Mouse (Mus musculus): ENCODE measurements around the gene Ptger3. TPM values are rescaled to one million over a fixed set of nuclear protein-coding genes. Genes with fewer than 3 reads are reported as not detected.

Gene Ptger3
- polyA plus RNA-seq, 1 experiment from 2014 or later: 4.1 TPM

- Histone ChIP-seq H3K9me3 (ENCODE audit: control insufficient read depth, low read length) (no peaks in the 10 kb centered on the region), H3K4me1 (ENCODE audit: control insufficient read depth, insufficient read depth, low read length) (no peaks in the 10 kb centered on the region), H3K27me3 (ENCODE audit: control insufficient read depth, insufficient read depth, low read length) (no peaks in the 10 kb centered on the region), H3K36me3 (ENCODE audit: control insufficient read depth, insufficient read depth, low read length) (no peaks in the 10 kb centered on the region), H3K27ac (ENCODE audit: low read depth, low read length) (no peak overlapping the region), H3K9ac (ENCODE audit: low read depth, low read length) (no peak overlapping the region), H3K4me2 (replicated peaks; ENCODE audit: low read depth, low read length) (no peak overlapping the region), H3K4me3 (ENCODE audit: low read length) (no peak overlapping the region)
- no peak for ATAC-seq (ENCODE audit: low FRiP score, low TSS enrichment)
- 61% methylated on average over 3 of the region's 3 CpGs for WGBS
These were observed 60.7 kb downstream of the Ptger3 start for GRCm38 (mm10) chr3:157627407-157627806.

GRCm38 (mm10) chr3:157630671-157631070 is 64.0 kb downstream of the Ptger3 start:
- Histone ChIP-seq H3K9me3 (ENCODE audit: control insufficient read depth, low read length) (no peaks in the 10 kb centered on the region), H3K36me3 (ENCODE audit: control insufficient read depth, insufficient read depth, low read length) (no peaks in the 10 kb centered on the region), H3K4me2 (replicated peaks; ENCODE audit: low read depth, low read length) (no peak overlapping the region), H3K27me3 (ENCODE audit: control insufficient read depth, insufficient read depth, low read length) (no peaks in the 10 kb centered on the region), H3K9ac (ENCODE audit: low read depth, low read length) (no peak overlapping the region), H3K4me3 (ENCODE audit: low read length) (no peak overlapping the region), H3K4me1 (ENCODE audit: control insufficient read depth, insufficient read depth, low read length) (no peaks in the 10 kb centered on the region), H3K27ac (ENCODE audit: low read depth, low read length) (no peak overlapping the region)
- WGBS: 52% methylated on average over 5 of the region's 5 CpGs
- ATAC-seq (ENCODE audit: low FRiP score, low TSS enrichment): no peak

GRCm38 (mm10) chr3:157631383-157631782 is 64.7 kb downstream of the Ptger3 start:
- Histone ChIP-seq H3K27ac (ENCODE audit: low read depth, low read length) (no peak overlapping the region), H3K9me3 (ENCODE audit: control insufficient read depth, low read length) (no peaks in the 10 kb centered on the region), H3K4me1 (ENCODE audit: control insufficient read depth, insufficient read depth, low read length) (no peaks in the 10 kb centered on the region), H3K27me3 (ENCODE audit: control insufficient read depth, insufficient read depth, low read length) (no peaks in the 10 kb centered on the region), H3K9ac (ENCODE audit: low read depth, low read length) (no peak overlapping the region), H3K4me2 (replicated peaks; ENCODE audit: low read depth, low read length) (no peak overlapping the region), H3K4me3 (ENCODE audit: low read length) (no peak overlapping the region), H3K36me3 (ENCODE audit: control insufficient read depth, insufficient read depth, low read length) (no peaks in the 10 kb centered on the region)
- ATAC-seq (ENCODE audit: low FRiP score, low TSS enrichment): no peak
- 62% methylated on average over 2 of the region's 2 CpGs for WGBS

- Histone ChIP-seq H3K9me3 (ENCODE audit: control insufficient read depth, low read length) (no peaks in the 10 kb centered on the region), H3K4me2 (replicated peaks; ENCODE audit: low read depth, low read length) (no peak overlapping the region), H3K4me1 (ENCODE audit: control insufficient read depth, insufficient read depth, low read length) (no peaks in the 10 kb centered on the region), H3K27ac (ENCODE audit: low read depth, low read length) (no peak overlapping the region), H3K36me3 (ENCODE audit: control insufficient read depth, insufficient read depth, low read length) (no peaks in the 10 kb centered on the region), H3K27me3 (ENCODE audit: control insufficient read depth, insufficient read depth, low read length) (no peaks in the 10 kb centered on the region), H3K9ac (ENCODE audit: low read depth, low read length) (no peak overlapping the region), H3K4me3 (ENCODE audit: low read length) (no peak overlapping the region)
- ATAC-seq (ENCODE audit: low FRiP score, low TSS enrichment): no peak
- 81% methylated on average over 3 of the region's 3 CpGs for WGBS
These were observed 67.7 kb downstream of the Ptger3 start for GRCm38 (mm10) chr3:157634431-157634830.

- WGBS: 88% methylated on average over 4 of the region's 4 CpGs
- no peaks in the 10 kb centered on the region for H3K9me3 ChIP-seq (ENCODE audit: control insufficient read depth, low read length)
- H3K27me3 ChIP-seq (ENCODE audit: control insufficient read depth, insufficient read depth, low read length): no peaks in the 10 kb centered on the region
- no peaks in the 10 kb centered on the region for H3K36me3 ChIP-seq (ENCODE audit: control insufficient read depth, insufficient read depth, low read length)
- no peaks in the 10 kb centered on the region for H3K4me1 ChIP-seq (ENCODE audit: control insufficient read depth, insufficient read depth, low read length)
- H3K27ac ChIP-seq (ENCODE audit: low read depth, low read length): no peak overlapping the region
- no peak overlapping the region for H3K4me2 ChIP-seq (replicated peaks; ENCODE audit: low read depth, low read length)
- no peak for ATAC-seq (ENCODE audit: low FRiP score, low TSS enrichment)
- H3K4me3 ChIP-seq (ENCODE audit: low read length): no peak overlapping the region
- no peak overlapping the region for H3K9ac ChIP-seq (ENCODE audit: low read depth, low read length)
These were observed 69.0 kb downstream of the Ptger3 start for GRCm38 (mm10) chr3:157635713-157636112.

- ATAC-seq (ENCODE audit: low FRiP score, low TSS enrichment): no peak
- no peak overlapping the region for H3K27ac ChIP-seq (ENCODE audit: low read depth, low read length)
- H3K4me1 ChIP-seq (ENCODE audit: control insufficient read depth, insufficient read depth, low read length): no peaks in the 10 kb centered on the region
- no peaks in the 10 kb centered on the region for H3K36me3 ChIP-seq (ENCODE audit: control insufficient read depth, insufficient read depth, low read length)
- H3K4me2 ChIP-seq (replicated peaks; ENCODE audit: low read depth, low read length): no peak overlapping the region
- H3K27me3 ChIP-seq (ENCODE audit: control insufficient read depth, insufficient read depth, low read length): no peaks in the 10 kb centered on the region
- no peak overlapping the region for H3K9ac ChIP-seq (ENCODE audit: low read depth, low read length)
- no peaks in the 10 kb centered on the region for H3K9me3 ChIP-seq (ENCODE audit: control insufficient read depth, low read length)
- H3K4me3 ChIP-seq (ENCODE audit: low read length): no peak overlapping the region
These were observed 70.2 kb downstream of the Ptger3 start for GRCm38 (mm10) chr3:157636887-157637286.

GRCm38 (mm10) chr3:157637341-157637740 is 70.6 kb downstream of the Ptger3 start:
- Histone ChIP-seq H3K36me3 (ENCODE audit: control insufficient read depth, insufficient read depth, low read length) (no peaks in the 10 kb centered on the region), H3K4me2 (replicated peaks; ENCODE audit: low read depth, low read length) (no peak overlapping the region), H3K9ac (ENCODE audit: low read depth, low read length) (no peak overlapping the region), H3K4me1 (ENCODE audit: control insufficient read depth, insufficient read depth, low read length) (no peaks in the 10 kb centered on the region), H3K9me3 (ENCODE audit: control insufficient read depth, low read length) (no peaks in the 10 kb centered on the region), H3K4me3 (ENCODE audit: low read length) (no peak overlapping the region), H3K27me3 (ENCODE audit: control insufficient read depth, insufficient read depth, low read length) (no peaks in the 10 kb centered on the region), H3K27ac (ENCODE audit: low read depth, low read length) (no peak overlapping the region)
- 71% methylated on average over 2 of the region's 2 CpGs for WGBS
- ATAC-seq (ENCODE audit: low FRiP score, low TSS enrichment): no peak

- no peaks in the 10 kb centered on the region for H3K4me1 ChIP-seq (ENCODE audit: control insufficient read depth, insufficient read depth, low read length)
- no peak for ATAC-seq (ENCODE audit: low FRiP score, low TSS enrichment)
- H3K27me3 ChIP-seq (ENCODE audit: control insufficient read depth, insufficient read depth, low read length): no peaks in the 10 kb centered on the region
- H3K9ac ChIP-seq (ENCODE audit: low read depth, low read length): no peak overlapping the region
- H3K36me3 ChIP-seq (ENCODE audit: control insufficient read depth, insufficient read depth, low read length): no peaks in the 10 kb centered on the region
- H3K9me3 ChIP-seq (ENCODE audit: control insufficient read depth, low read length): no peaks in the 10 kb centered on the region
- no peak overlapping the region for H3K4me3 ChIP-seq (ENCODE audit: low read length)
- WGBS: 73% methylated on average over 4 of the region's 4 CpGs
- no peak overlapping the region for H3K4me2 ChIP-seq (replicated peaks; ENCODE audit: low read depth, low read length)
- no peak overlapping the region for H3K27ac ChIP-seq (ENCODE audit: low read depth, low read length)
These were observed 74.9 kb downstream of the Ptger3 start for GRCm38 (mm10) chr3:157641634-157642033.

- H3K4me2 ChIP-seq (replicated peaks; ENCODE audit: low read depth, low read length): no peak overlapping the region
- H3K9me3 ChIP-seq (ENCODE audit: control insufficient read depth, low read length): no peaks in the 10 kb centered on the region
- H3K27ac ChIP-seq (ENCODE audit: low read depth, low read length): no peak overlapping the region
- ATAC-seq (ENCODE audit: low FRiP score, low TSS enrichment): no peak
- no peak overlapping the region for H3K9ac ChIP-seq (ENCODE audit: low read depth, low read length)
- no peaks in the 10 kb centered on the region for H3K27me3 ChIP-seq (ENCODE audit: control insufficient read depth, insufficient read depth, low read length)
- H3K4me3 ChIP-seq (ENCODE audit: low read length): no peak overlapping the region
- WGBS: 86% methylated on average over 7 of the region's 7 CpGs
- no peaks in the 10 kb centered on the region for H3K36me3 ChIP-seq (ENCODE audit: control insufficient read depth, insufficient read depth, low read length)
- 0 out of 2 replicates have a peak, but pooled peaks cover 3% of the 10 kb centered on the region for H3K4me1 ChIP-seq (ENCODE audit: control insufficient read depth, insufficient read depth, low read length)
These were observed 94.9 kb downstream of the Ptger3 start for GRCm38 (mm10) chr3:157661622-157662021.

Measured in kidney, embryonic 14.5 days (tissue).